Mouse (Mus musculus) neural tube, embryonic 11.5 days (tissue): ENCODE data around the gene Dock11. TPM values are rescaled to one million over a fixed set of nuclear protein-coding genes. Genes with fewer than 3 reads are reported as not detected.

ENCODE experiments used
- ATAC-seq: fragments of 200-750 bp; cut with Nextera tagmentation; 2 replicates; pipeline ENCODE4 v1.8.0; 2017; ENCODE audit warnings: moderate number of reproducible peaks, mild to moderate bottlenecking, moderate TSS enrichment, moderate library complexity; ENCODE audit not compliant: insufficient read depth, low FRiP score, low TSS enrichment
- DNase-seq: peaks from one replicate; pipeline ENCODE4 v3.0.0-alpha.2; 2015; ENCODE audit warnings: low spot score
- H3K27ac ChIP-seq: fragments of 300-500 bp; sonication (generic); 2 replicates; pipeline ENCODE4 v1.5.1; 2014; ENCODE audit warnings: low read depth, mild to moderate bottlenecking, low read length
- H3K27me3 ChIP-seq: fragments of 300-500 bp; sonication (generic); 2 replicates; pipeline ENCODE4 v1.6.1; 2014; ENCODE audit warnings: mild to moderate bottlenecking, low read length, mixed read lengths; ENCODE audit not compliant: control insufficient read depth, insufficient read depth
- H3K36me3 ChIP-seq: fragments of 300-500 bp; sonication (generic); 2 replicates; pipeline ENCODE4 v1.6.1; 2014; ENCODE audit warnings: mild to moderate bottlenecking, low read length, moderate library complexity, mixed read lengths; ENCODE audit not compliant: control insufficient read depth, insufficient read depth
- H3K4me1 ChIP-seq: fragments of 300-500 bp; sonication (generic); 2 replicates; pipeline ENCODE4 v1.6.1; 2014; ENCODE audit warnings: low read length, mixed read lengths; ENCODE audit not compliant: control insufficient read depth, insufficient read depth
- H3K4me2 ChIP-seq: fragments of 300-500 bp; sonication (generic); 2 replicates; pipeline ENCODE4 v1.6.1; 2014; ENCODE audit warnings: low read depth, mild to moderate bottlenecking, moderate library complexity
- H3K4me3 ChIP-seq: fragments of 300-500 bp; sonication (generic); 2 replicates; pipeline ENCODE4 v1.5.1; 2014; ENCODE audit warnings: low read depth, low read length
- H3K9ac ChIP-seq: fragments of 300-500 bp; sonication (generic); 2 replicates; pipeline ENCODE4 v1.6.1; 2014; ENCODE audit warnings: mild to moderate bottlenecking, low read length
- H3K9me3 ChIP-seq: fragments of 300-500 bp; sonication (generic); 2 replicates; pipeline ENCODE4 v1.6.1; 2016; ENCODE audit warnings: low read length; ENCODE audit not compliant: control insufficient read depth
- WGBS: fragments of 180-500 bp; shearing (Covaris S2); extraction: QIAGEN DNeasy Blood & Tissue Kit; methylation state at CpG from one replicate; pipeline ENCODE4 v1.1.7; 2014; 5-methylcytosine and 5-hydroxymethylcytosine counted together
- polyA plus RNA-seq: library from polyadenylated mRNA; unstranded; fragments of >200 nt; fragmentation: Nextera tagmentation; extraction: Ambion mirVana; gene quantifications from 2 replicates; pipeline ENCODE4 v1.2.1, GENCODE M21; 2014

Dock11 gene
- polyA plus RNA-seq, 1 experiment from 2014 or later = 32.0 TPM

- no peak for ATAC-seq
- WGBS = 68% methylated on average over 1 of the region's 1 CpGs
- H3K36me3 ChIP-seq = no peaks in the 10 kb centered on the region
- no peak overlapping the region for H3K4me3 ChIP-seq
- H3K27me3 ChIP-seq = no peaks in the 10 kb centered on the region
- no peaks in the 10 kb centered on the region for H3K4me1 ChIP-seq
- no peak for DNase-seq
- no peaks in the 10 kb centered on the region for H3K9me3 ChIP-seq
- no peak overlapping the region for H3K9ac ChIP-seq
- no peak overlapping the region for H3K27ac ChIP-seq
- H3K4me2 ChIP-seq = no peak overlapping the region
These were observed 43.3 kb downstream of the Dock11 start for GRCm38 (mm10) chrX:35931945-35932344.

GRCm38 (mm10) chrX:35932952-35933351 lies 44.3 kb downstream of the Dock11 start:
- no peak overlapping the region for H3K4me2 ChIP-seq
- ATAC-seq (no peak), DNase-seq (no peak)
- H3K4me1 ChIP-seq = no peaks in the 10 kb centered on the region
- no peak overlapping the region for H3K27ac ChIP-seq
- H3K4me3 ChIP-seq = no peak overlapping the region
- H3K9me3 ChIP-seq = no peaks in the 10 kb centered on the region
- no peaks in the 10 kb centered on the region for H3K27me3 ChIP-seq
- no peak overlapping the region for H3K9ac ChIP-seq
- H3K36me3 ChIP-seq = no peaks in the 10 kb centered on the region

GRCm38 (mm10) chrX:35938112-35938511 lies 49.5 kb downstream of the Dock11 start:
- Histone ChIP-seq H3K9ac (no peak overlapping the region), H3K9me3 (no peaks in the 10 kb centered on the region), H3K4me2 (no peak overlapping the region), H3K4me1 (no peaks in the 10 kb centered on the region), H3K36me3 (no peaks in the 10 kb centered on the region), H3K27me3 (no peaks in the 10 kb centered on the region), H3K27ac (no peak overlapping the region), H3K4me3 (no peak overlapping the region)
- DNase-seq (no peak), ATAC-seq (no peak)
- 79% methylated on average over 5 of the region's 5 CpGs for WGBS

GRCm38 (mm10) chrX:35946394-35946793 lies 57.8 kb downstream of the Dock11 start:
- no peak overlapping the region for H3K4me3 ChIP-seq
- WGBS = 75% methylated on average over 1 of the region's 1 CpGs
- no peak for ATAC-seq

GRCm38 (mm10) chrX:35950135-35950534 lies 61.5 kb downstream of the Dock11 start:
- DNase-seq (no peak), ATAC-seq (no peak)
- no peaks in the 10 kb centered on the region for H3K36me3 ChIP-seq
- H3K9me3 ChIP-seq = no peaks in the 10 kb centered on the region
- no peak overlapping the region for H3K27ac ChIP-seq
- H3K4me1 ChIP-seq = no peaks in the 10 kb centered on the region; the same call in 1 of the 2 replicates
- 86% methylated on average over 4 of the region's 4 CpGs for WGBS
- H3K27me3 ChIP-seq = no peaks in the 10 kb centered on the region
- no peak overlapping the region for H3K4me3 ChIP-seq
- no peak overlapping the region for H3K4me2 ChIP-seq
- no peak overlapping the region for H3K9ac ChIP-seq

More at GRCm38 (mm10) chrX:35946394-35946793, 57.8 kb downstream of the Dock11 start:
- Histone ChIP-seq H3K9ac (no peak overlapping the region), H3K36me3 (no peaks in the 10 kb centered on the region), H3K27ac (no peak overlapping the region), H3K4me1 (no peaks in the 10 kb centered on the region), H3K4me2 (no peak overlapping the region), H3K9me3 (no peaks in the 10 kb centered on the region), H3K27me3 (no peaks in the 10 kb centered on the region)
- DNase-seq = no peak

GRCm38 (mm10) chrX:35951945-35952344 lies 63.3 kb downstream of the Dock11 start:
- H3K9me3 ChIP-seq = no peaks in the 10 kb centered on the region
- no peaks in the 10 kb centered on the region; the same call in 1 of the 2 replicates for H3K4me1 ChIP-seq
- peaks cover 2% of the 10 kb centered on the region; the same call in 1 of the 2 replicates for H3K36me3 ChIP-seq
- H3K27ac ChIP-seq = no peak overlapping the region
- DNase-seq = no peak
- H3K4me2 ChIP-seq = no peak overlapping the region
- no peak overlapping the region for H3K4me3 ChIP-seq
- no peak for ATAC-seq
- WGBS = 78% methylated on average over 3 of the region's 3 CpGs
- H3K27me3 ChIP-seq = no peaks in the 10 kb centered on the region
- H3K9ac ChIP-seq = no peak overlapping the region

- Histone ChIP-seq H3K36me3 (peaks cover 2% of the 10 kb centered on the region; the same call in 1 of the 2 replicates), H3K9me3 (no peaks in the 10 kb centered on the region), H3K4me3 (no peak overlapping the region), H3K27me3 (no peaks in the 10 kb centered on the region), H3K4me2 (no peak overlapping the region), H3K4me1 (no peaks in the 10 kb centered on the region; the same call in 1 of the 2 replicates), H3K9ac (no peak overlapping the region), H3K27ac (no peak overlapping the region)
- ATAC-seq (no peak), DNase-seq (no peak)
- WGBS = 74% methylated on average over 4 of the region's 4 CpGs
These were observed 64.0 kb downstream of the Dock11 start for GRCm38 (mm10) chrX:35952521-35953095.

- Histone ChIP-seq H3K27me3 (no peaks in the 10 kb centered on the region), H3K4me3 (no peak overlapping the region), H3K9ac (no peak overlapping the region), H3K27ac (no peak overlapping the region), H3K4me2 (no peak overlapping the region), H3K4me1 (no peaks in the 10 kb centered on the region; the same call in 1 of the 2 replicates), H3K36me3 (peaks cover 2% of the 10 kb centered on the region; the same call in 1 of the 2 replicates), H3K9me3 (no peaks in the 10 kb centered on the region)
- ATAC-seq (no peak), DNase-seq (no peak)
These were observed 67.6 kb downstream of the Dock11 start for GRCm38 (mm10) chrX:35956236-35956635.

- 77% methylated on average over 6 of the region's 6 CpGs for WGBS
- no peaks in the 10 kb centered on the region for H3K27me3 ChIP-seq
- H3K9ac ChIP-seq = no peak overlapping the region
- no peaks in the 10 kb centered on the region for H3K36me3 ChIP-seq
- DNase-seq (no peak), ATAC-seq (no peak)
- no peak overlapping the region for H3K4me3 ChIP-seq
- no peak overlapping the region for H3K27ac ChIP-seq
- H3K4me2 ChIP-seq = no peak overlapping the region
- H3K4me1 ChIP-seq = no peaks in the 10 kb centered on the region
- H3K9me3 ChIP-seq = no peaks in the 10 kb centered on the region
These were observed 74.5 kb downstream of the Dock11 start for GRCm38 (mm10) chrX:35963087-35963486.
